Mouse (Mus musculus) neural tube, embryonic 12.5 days (tissue): ENCODE results near the gene Cadps. TPM values are rescaled to one million over a fixed set of nuclear protein-coding genes. Genes with fewer than 3 reads are reported as not detected.

Experiments used
- ATAC-seq: fragments of 200-750 bp; cut with Nextera tagmentation; 2 replicates; pipeline ENCODE4 v1.8.0; 2017; ENCODE audit warnings: low read depth, mild to moderate bottlenecking, moderate TSS enrichment, moderate library complexity; ENCODE audit not compliant: low FRiP score
- H3K27ac ChIP-seq: fragments of 300-500 bp; sonication (generic); 2 replicates; pipeline ENCODE4 v1.5.1; 2016
- H3K27me3 ChIP-seq: fragments of 300-500 bp; sonication (generic); replicated peaks from 2 replicates; pipeline ENCODE4 v1.6.1; 2016; ENCODE audit warnings: mild to moderate bottlenecking
- H3K36me3 ChIP-seq: fragments of 300-500 bp; sonication (generic); 2 replicates; pipeline ENCODE4 v1.6.1; 2016; ENCODE audit warnings: mild to moderate bottlenecking
- H3K4me1 ChIP-seq: fragments of 300-500 bp; sonication (generic); 2 replicates; pipeline ENCODE4 v1.6.1; 2016
- H3K4me2 ChIP-seq: fragments of 300-500 bp; sonication (generic); replicated peaks from 2 replicates; pipeline ENCODE4 v1.6.1; 2016; ENCODE audit warnings: mild to moderate bottlenecking
- H3K4me3 ChIP-seq: fragments of 300-500 bp; sonication (generic); 2 replicates; pipeline ENCODE4 v1.5.1; 2016
- H3K9ac ChIP-seq: fragments of 300-500 bp; sonication (generic); 2 replicates; pipeline ENCODE4 v1.6.1; 2016; ENCODE audit warnings: mild to moderate bottlenecking
- H3K9me3 ChIP-seq: fragments of 300-500 bp; sonication (generic); 2 replicates; pipeline ENCODE4 v1.6.1; 2016; ENCODE audit warnings: mild to moderate bottlenecking
- WGBS: fragments of 180-500 bp; shearing (Covaris S2); methylation state at CpG from one replicate; pipeline ENCODE4 v1.1.7; 2016; 5-methylcytosine and 5-hydroxymethylcytosine counted together
- polyA plus RNA-seq: library from polyadenylated mRNA; unstranded; fragments of >200 nt; fragmentation: Nextera tagmentation; extraction: Ambion mirVana; gene quantifications from 2 replicates; pipeline ENCODE4 v1.2.1, GENCODE M21; 2016

Gene Cadps
- polyA plus RNA-seq, 1 experiment from 2014 or later: 30.1 TPM

DNA sequence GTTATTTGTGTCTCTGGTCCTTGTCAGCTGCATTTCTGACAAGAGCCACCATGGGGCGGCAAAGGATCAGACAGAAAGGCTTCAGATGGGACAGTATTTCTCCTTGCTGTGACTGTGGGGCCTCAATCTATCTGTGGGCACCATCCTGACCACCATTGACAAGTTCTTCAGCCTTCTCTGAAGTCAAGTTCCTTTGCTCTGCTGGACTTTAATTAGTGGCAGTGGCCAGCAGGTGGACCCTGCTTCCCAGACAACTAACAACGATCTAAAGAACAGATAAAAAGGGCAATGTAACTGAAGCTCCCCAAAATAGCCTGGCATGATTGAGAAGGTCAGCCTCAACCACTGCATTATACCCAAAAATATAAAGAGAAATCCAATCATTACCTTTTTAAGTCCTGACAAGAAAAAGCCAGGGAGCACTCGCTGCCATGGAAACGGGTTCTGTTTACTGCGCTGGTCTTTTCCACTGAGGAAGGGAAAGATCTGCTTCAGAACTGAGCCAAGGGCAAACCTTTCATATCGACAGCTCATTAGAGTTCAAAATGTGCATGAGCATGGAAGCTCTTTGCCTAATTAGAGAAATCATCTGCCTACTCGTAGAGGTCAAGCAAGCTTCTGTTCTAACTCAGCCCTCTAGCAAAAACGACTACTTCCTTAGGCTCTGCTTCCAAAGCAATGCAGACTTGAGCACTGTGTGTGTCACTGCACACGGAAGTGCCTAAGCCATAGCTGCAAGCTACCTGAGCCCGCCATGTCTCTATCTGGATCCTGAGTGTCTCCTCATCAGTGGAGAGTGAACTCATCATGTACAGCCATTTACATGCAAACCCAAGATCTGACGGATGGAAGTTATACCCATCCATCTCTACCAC lies 198.4 kb downstream of the Cadps start:
- Histone ChIP-seq H3K27me3 (no peaks in the 10 kb centered on the region), H3K27ac (no peak overlapping the region), H3K9me3 (no peaks in the 10 kb centered on the region), H3K4me2 (no peak overlapping the region), H3K4me1 (no peaks in the 10 kb centered on the region), H3K9ac (no peak overlapping the region), H3K36me3 (no peaks in the 10 kb centered on the region), H3K4me3 (no peak overlapping the region)
- no peak for ATAC-seq
- 81% methylated on average over 11 of the region's 11 CpGs for WGBS

DNA sequence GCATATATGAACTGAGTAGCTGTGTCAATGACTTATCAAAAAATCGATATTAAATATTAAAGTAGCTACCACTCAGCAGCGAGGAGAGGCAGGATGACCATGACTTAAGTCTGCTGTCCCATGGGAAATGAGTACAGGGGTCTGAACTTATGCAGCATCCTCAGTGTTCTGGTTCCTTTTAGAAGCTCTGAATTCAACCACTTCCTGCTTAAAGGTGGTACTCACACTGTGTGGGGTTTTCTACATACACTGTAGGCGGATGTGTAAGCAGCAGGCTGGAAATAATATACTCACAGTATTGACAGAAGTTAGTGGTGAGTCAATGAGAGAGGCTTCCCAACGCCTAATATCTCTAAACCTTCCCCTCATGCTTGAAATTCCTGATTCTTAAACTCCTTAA lies 215.9 kb downstream of the Cadps start:
- ATAC-seq: no peak
- Histone ChIP-seq H3K27ac (no peak overlapping the region), H3K9ac (no peak overlapping the region), H3K27me3 (no peaks in the 10 kb centered on the region), H3K9me3 (no peaks in the 10 kb centered on the region), H3K4me3 (no peak overlapping the region), H3K4me1 (no peaks in the 10 kb centered on the region), H3K36me3 (0 out of 2 replicates have a peak, but pooled peaks cover 2% of the 10 kb centered on the region), H3K4me2 (no peak overlapping the region)
- WGBS: 85% methylated on average over 4 of the region's 4 CpGs

DNA sequence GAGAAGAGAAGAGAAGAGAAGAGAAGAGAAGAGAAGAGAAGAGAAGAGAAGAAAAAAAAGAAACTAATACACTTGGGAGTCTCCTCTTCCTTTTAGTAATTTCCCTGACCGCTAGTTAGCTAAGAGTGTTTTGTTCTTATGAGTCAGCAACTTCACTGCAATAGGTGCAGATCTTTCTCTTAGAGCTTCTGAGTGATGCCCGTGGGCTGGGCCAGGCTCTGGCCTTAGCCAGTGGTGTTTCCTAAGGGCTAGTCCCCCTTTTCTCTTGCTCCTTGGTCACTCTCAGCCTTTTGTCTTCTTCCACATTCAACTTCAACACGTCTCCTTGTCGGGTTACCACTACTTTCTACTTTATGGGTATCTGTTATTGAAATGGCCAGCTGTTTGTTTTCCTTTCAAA lies 216.7 kb downstream of the Cadps start:
- Histone ChIP-seq H3K4me1 (no peaks in the 10 kb centered on the region), H3K4me2 (no peak overlapping the region), H3K27ac (no peak overlapping the region), H3K27me3 (no peaks in the 10 kb centered on the region), H3K9ac (no peak overlapping the region), H3K9me3 (no peaks in the 10 kb centered on the region), H3K4me3 (no peak overlapping the region), H3K36me3 (peaks cover 4% of the 10 kb centered on the region; the same call in 1 of the 2 replicates)
- no peak for ATAC-seq
- 84% methylated on average over 4 of the region's 4 CpGs for WGBS

DNA sequence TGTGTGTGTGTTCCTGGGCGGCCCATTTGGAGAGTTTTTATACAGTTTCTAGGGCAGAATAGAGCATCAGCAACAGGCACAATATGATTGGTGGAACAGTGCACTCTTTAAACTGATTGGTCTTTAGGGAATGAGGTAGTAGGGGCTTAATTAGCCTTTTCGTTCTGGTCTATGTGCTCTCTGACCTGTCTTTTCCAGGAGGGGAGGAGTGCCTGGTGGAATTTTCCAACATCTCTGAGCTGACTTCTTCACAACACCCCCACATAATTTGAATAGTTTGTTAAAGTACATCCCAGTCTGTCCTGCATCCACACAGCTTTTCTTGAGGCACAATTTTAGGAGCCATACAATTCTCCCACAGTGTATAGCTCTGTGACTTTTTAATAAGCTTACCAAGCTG lies 220.8 kb downstream of the Cadps start:
- peaks cover 7% of the 10 kb centered on the region for H3K36me3 ChIP-seq
- no peaks in the 10 kb centered on the region for H3K9me3 ChIP-seq
- H3K27me3 ChIP-seq: no peaks in the 10 kb centered on the region
- H3K4me2 ChIP-seq: no peak overlapping the region
- no peaks in the 10 kb centered on the region for H3K4me1 ChIP-seq
- no peak for ATAC-seq
- 88% methylated on average over 2 of the region's 2 CpGs for WGBS
- H3K4me3 ChIP-seq: no peak overlapping the region
- no peak overlapping the region for H3K9ac ChIP-seq
- no peak overlapping the region for H3K27ac ChIP-seq

DNA sequence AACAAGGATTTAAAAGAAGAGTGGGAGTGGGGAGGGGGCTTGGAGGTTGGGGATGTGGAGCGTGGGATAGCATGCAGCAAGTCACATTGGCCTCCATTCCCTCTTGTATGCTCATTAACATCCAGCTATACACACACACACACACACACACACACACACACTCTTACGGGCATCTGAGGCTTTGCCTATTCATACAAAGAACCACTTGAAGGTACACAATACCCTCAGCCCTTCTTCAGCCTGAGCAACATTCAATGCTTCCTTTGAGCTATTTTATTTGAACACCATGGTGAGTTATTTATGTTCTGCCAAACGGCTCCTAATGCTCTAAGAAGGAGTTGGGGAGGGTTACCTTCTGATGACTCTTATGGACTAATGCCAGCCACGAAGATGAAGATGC lies 227.6 kb downstream of the Cadps start:
- H3K4me3 ChIP-seq: no peak overlapping the region
- 0 out of 2 replicates have a peak, but pooled peaks have one; percentile 25 for ATAC-seq
- H3K9me3 ChIP-seq: no peaks in the 10 kb centered on the region
- no peak overlapping the region for H3K4me2 ChIP-seq
- 35% methylated on average over 4 of the region's 4 CpGs for WGBS
- H3K36me3 ChIP-seq: peaks cover 8% of the 10 kb centered on the region
- no peaks in the 10 kb centered on the region for H3K4me1 ChIP-seq
- H3K27me3 ChIP-seq: no peaks in the 10 kb centered on the region
- H3K9ac ChIP-seq: no peak overlapping the region
- H3K27ac ChIP-seq: no peak overlapping the region

DNA sequence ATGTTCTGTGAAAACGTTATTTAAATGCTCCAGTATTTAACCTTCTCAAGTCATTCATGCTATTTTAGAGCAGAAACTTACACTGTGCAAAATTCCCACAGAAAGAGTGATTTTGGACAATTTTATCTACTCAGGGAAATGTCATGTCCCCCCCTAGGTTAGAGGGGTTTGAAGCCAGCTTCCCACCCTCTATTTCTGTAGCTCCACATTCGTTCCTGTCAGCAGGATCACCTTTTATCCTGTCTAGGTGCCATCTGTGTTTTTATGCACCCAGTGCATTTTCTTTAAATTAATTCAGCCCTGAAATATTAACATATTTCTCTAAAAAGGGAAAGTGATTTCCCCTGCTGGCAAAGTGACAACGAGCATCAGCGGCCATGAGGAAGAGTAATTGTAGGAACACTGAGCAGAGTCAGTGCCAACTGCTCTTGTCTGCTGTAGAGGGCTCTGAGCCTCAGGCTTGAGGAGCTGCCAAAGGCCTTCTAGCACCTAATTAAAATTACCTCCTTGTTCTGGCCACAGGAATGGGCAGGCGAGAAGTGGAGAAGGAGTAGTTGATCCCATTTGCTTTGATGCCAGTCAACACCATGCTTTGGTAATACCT lies 230.3 kb downstream of the Cadps start:
- WGBS: 83% methylated on average over 5 of the region's 5 CpGs
- Histone ChIP-seq H3K27ac (no peak overlapping the region), H3K4me1 (no peaks in the 10 kb centered on the region), H3K4me2 (no peak overlapping the region), H3K9me3 (no peaks in the 10 kb centered on the region), H3K27me3 (no peaks in the 10 kb centered on the region), H3K36me3 (peaks cover 8% of the 10 kb centered on the region), H3K9ac (no peak overlapping the region), H3K4me3 (no peak overlapping the region)
- ATAC-seq: no peak

DNA sequence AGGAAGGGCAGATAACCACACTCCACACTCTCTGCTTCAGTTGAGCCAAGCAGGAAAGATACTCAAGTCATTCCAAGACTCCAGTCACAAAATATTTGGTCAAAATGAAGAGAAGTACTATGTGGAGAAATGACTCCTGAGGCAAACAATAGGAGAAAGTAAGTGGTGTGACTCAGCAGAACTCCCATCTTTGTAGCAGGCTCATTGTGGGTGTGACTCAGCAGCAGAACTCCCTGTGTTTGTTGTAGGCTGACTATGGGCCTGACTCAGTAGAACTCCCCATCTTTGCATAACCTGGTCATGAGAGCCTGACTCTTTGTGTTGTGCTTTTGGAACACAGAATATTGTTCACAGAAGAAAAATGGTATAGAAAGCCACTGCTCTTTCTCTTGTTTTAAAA lies 231.1 kb downstream of the Cadps start:
- Histone ChIP-seq H3K4me1 (no peaks in the 10 kb centered on the region), H3K27ac (no peak overlapping the region), H3K27me3 (no peaks in the 10 kb centered on the region), H3K9ac (no peak overlapping the region), H3K9me3 (no peaks in the 10 kb centered on the region), H3K36me3 (peaks cover 5% of the 10 kb centered on the region; the same call in 1 of the 2 replicates), H3K4me2 (no peak overlapping the region), H3K4me3 (no peak overlapping the region)
- ATAC-seq: no peak

DNA sequence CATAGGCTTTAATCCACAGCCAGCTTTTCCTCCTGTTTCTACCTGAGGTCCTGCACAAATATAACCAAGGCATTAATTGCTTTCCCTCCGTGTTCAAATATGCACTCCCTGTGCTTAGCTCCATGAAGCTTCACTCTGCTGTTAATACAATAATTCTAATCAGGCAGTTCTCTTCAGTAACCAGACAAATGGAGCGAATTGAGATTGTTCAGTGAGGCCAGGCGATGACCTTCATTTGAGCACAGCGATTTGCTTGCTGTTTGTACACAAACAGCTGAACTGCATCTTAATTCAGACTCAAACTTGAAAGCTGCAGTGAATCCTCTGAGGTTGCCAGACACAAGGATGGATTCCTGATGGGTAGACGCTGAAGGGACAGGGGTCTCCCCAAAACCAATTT lies 239.3 kb downstream of the Cadps start:
- Histone ChIP-seq H3K4me3 (no peak overlapping the region), H3K27ac (no peak overlapping the region), H3K4me2 (no peak overlapping the region), H3K27me3 (no peaks in the 10 kb centered on the region), H3K9me3 (no peaks in the 10 kb centered on the region), H3K4me1 (no peaks in the 10 kb centered on the region), H3K36me3 (no peaks in the 10 kb centered on the region), H3K9ac (no peak overlapping the region)
- no peak for ATAC-seq
- WGBS: 81% methylated on average over 5 of the region's 5 CpGs

DNA sequence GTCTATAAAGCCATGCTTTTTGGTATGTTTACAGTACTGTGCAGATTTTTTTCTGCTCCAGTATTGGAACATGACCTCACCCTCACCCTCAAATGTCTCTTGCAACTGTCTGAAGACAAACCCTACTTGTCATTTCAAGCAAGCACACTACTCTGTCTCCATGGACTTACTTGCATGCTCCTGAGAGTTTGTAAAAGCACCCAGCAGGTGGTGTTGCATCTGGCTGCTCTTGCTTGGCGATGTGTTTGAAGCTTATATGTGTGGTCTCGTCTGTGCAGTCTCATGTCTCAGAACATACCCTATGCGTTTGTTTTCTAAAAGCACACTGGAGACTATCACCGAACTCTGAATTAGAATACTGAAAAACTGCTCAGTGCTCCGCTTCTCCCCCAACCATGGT lies 241.2 kb downstream of the Cadps start:
- ATAC-seq: no peak
- Histone ChIP-seq H3K36me3 (no peaks in the 10 kb centered on the region), H3K9me3 (no peaks in the 10 kb centered on the region), H3K4me3 (no peak overlapping the region), H3K27me3 (no peaks in the 10 kb centered on the region), H3K9ac (no peak overlapping the region), H3K4me2 (no peak overlapping the region), H3K4me1 (no peaks in the 10 kb centered on the region), H3K27ac (no peak overlapping the region)
- 74% methylated on average over 5 of the region's 5 CpGs for WGBS

DNA sequence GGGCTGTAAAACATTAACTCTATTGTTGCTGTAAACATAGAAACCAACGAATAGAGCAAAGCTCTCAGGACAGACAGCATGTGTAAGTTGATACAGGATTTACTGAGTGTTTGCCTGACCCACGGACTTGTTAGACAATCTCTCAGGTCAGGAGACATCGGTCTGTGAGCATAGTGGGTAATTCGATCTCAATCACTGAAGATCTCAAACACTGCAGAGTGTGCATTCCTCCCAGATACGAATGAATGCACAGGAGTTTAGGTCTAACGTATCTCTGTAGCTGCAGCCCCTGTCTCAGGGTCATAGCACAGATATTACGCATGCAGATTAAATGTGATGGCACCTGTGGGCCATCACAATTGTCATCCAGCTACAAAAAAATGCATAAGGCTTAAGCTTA lies 242.1 kb downstream of the Cadps start:
- H3K4me2 ChIP-seq: no peak overlapping the region
- no peaks in the 10 kb centered on the region for H3K9me3 ChIP-seq
- no peaks in the 10 kb centered on the region for H3K27me3 ChIP-seq
- no peaks in the 10 kb centered on the region for H3K36me3 ChIP-seq
- H3K4me3 ChIP-seq: no peak overlapping the region
- H3K4me1 ChIP-seq: no peaks in the 10 kb centered on the region
- H3K27ac ChIP-seq: no peak overlapping the region
- no peak for ATAC-seq
- H3K9ac ChIP-seq: no peak overlapping the region
- 33% methylated on average over 7 of the region's 7 CpGs for WGBS

DNA sequence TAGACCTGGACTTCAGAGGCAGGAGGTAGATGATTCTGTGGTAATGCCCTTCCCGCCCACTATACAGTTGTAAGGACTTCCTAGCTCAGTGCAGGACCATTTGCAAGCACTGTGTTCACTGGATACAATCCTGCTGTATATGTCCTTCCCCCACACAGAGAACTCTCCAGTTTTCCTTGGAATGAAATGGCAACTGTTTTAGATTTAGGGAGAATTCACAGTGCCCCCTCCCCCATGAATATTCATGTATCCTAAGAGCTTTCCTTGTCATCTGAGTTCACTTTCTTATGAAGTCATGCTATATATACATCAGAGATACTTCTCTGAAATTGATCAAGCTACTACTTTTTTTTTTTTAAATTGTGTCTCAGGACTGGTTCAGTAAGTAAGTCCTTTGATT lies 244.7 kb downstream of the Cadps start:
- no peak for ATAC-seq
- H3K27me3 ChIP-seq: no peaks in the 10 kb centered on the region
- WGBS: 88% methylated on average over 1 of the region's 1 CpGs

DNA sequence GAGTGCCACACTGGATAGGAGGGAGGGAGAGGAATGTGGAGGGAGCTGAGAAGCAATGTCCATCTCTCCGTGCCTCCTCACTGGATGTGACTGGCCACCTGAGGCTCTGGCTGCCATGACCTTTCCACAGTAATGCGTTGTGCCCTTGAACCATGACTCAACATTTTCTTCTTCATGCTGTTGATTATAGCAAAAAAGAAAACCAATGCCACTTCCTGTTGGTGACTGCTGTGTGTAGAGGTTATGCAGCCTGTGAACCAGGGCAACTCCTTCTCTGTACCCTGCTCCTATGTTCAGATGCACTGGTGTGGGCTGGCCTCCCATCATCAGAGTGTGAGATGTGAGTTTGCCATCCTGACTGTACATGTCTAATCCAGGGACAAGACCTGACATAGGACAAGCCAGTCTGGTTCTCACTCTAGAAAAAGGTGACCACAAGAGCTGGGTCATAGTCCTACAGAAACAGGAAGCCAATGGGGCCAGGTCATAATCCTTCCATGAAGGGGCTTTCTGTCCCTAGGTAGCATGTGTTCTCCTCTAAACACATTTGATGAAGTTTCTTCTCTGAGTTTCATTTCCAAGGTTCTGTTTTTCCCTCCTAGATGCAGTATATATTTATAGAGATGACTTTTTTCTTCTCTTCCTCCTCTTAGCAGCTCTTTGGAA lies 245.3 kb downstream of the Cadps start:
- WGBS: 85% methylated on average over 2 of the region's 2 CpGs
- Histone ChIP-seq H3K9ac (no peak overlapping the region), H3K27ac (no peak overlapping the region), H3K27me3 (no peaks in the 10 kb centered on the region), H3K4me3 (no peak overlapping the region), H3K9me3 (no peaks in the 10 kb centered on the region), H3K36me3 (no peaks in the 10 kb centered on the region), H3K4me1 (no peaks in the 10 kb centered on the region), H3K4me2 (no peak overlapping the region)
- no peak for ATAC-seq

More for the DNA sequence above, 244.7 kb downstream of the Cadps start:
- Histone ChIP-seq H3K27ac (no peak overlapping the region), H3K4me3 (no peak overlapping the region), H3K9ac (no peak overlapping the region), H3K9me3 (no peaks in the 10 kb centered on the region), H3K4me1 (no peaks in the 10 kb centered on the region), H3K4me2 (no peak overlapping the region), H3K36me3 (no peaks in the 10 kb centered on the region)
